Mouse (Mus musculus) ES-CJ7 (cell line): Measurements from ENCODE around the gene Syt14.

ENCODE experiments used
- DNase-seq: peaks from one replicate; pipeline ENCODE4 v3.0.0; 2011; ENCODE audit warnings: low read depth, low spot score

The Syt14 gene

GRCm38 (mm10) chr1:193035371-193036238 is at the start of gene Syt14:
Gene Syt14 (minus strand): TSS chr1:193035775.
- DNase-seq = peak; percentile 99

GRCm38 (mm10) chr1:193084016-193084415 is 48.4 kb upstream of the Syt14 start:
- DNase-seq = peak; percentile 50

GRCm38 (mm10) chr1:193083051-193083450 is 47.5 kb upstream of the Syt14 start:
- DNase-seq = no peak

- no peak for DNase-seq
These were observed 46.8 kb upstream of the Syt14 start for GRCm38 (mm10) chr1:193082311-193082921.

GRCm38 (mm10) chr1:193062618-193063017 is 27.0 kb upstream of the Syt14 start:
- no peak for DNase-seq

- no peak for DNase-seq
These were observed 24.6 kb upstream of the Syt14 start for GRCm38 (mm10) chr1:193060167-193060566.

GRCm38 (mm10) chr1:193059596-193059995 is 24.0 kb upstream of the Syt14 start:
- no peak for DNase-seq

GRCm38 (mm10) chr1:193054401-193054800 is 18.8 kb upstream of the Syt14 start:
- DNase-seq = no peak

GRCm38 (mm10) chr1:193053065-193053464 is 17.5 kb upstream of the Syt14 start:
- no peak for DNase-seq

- no peak for DNase-seq
These were observed 12.0 kb upstream of the Syt14 start for GRCm38 (mm10) chr1:193047616-193048015.

- DNase-seq = no peak
These were observed 7.3 kb upstream of the Syt14 start for GRCm38 (mm10) chr1:193042760-193043295.

- DNase-seq = peak; percentile 70
These were observed 614 bp downstream of the Syt14 start for GRCm38 (mm10) chr1:193034951-193035370.

GRCm38 (mm10) chr1:193024311-193024710 is 11.3 kb downstream of the Syt14 start:
- DNase-seq = no peak

GRCm38 (mm10) chr1:193012351-193012750 is 23.2 kb downstream of the Syt14 start:
- no peak for DNase-seq

GRCm38 (mm10) chr1:193011000-193011769 is 24.4 kb downstream of the Syt14 start:
- no peak for DNase-seq

- no peak for DNase-seq
These were observed 31.0 kb downstream of the Syt14 start for GRCm38 (mm10) chr1:193004581-193004980.

- no peak for DNase-seq
These were observed 31.6 kb downstream of the Syt14 start for GRCm38 (mm10) chr1:193003953-193004352.

- DNase-seq = no peak
These were observed 33.3 kb downstream of the Syt14 start for GRCm38 (mm10) chr1:193002307-193002706.

- DNase-seq = no peak
These were observed 34.0 kb downstream of the Syt14 start for GRCm38 (mm10) chr1:193001587-193001986.

- no peak for DNase-seq
These were observed 34.7 kb downstream of the Syt14 start for GRCm38 (mm10) chr1:193000908-193001307.

- no peak for DNase-seq
These were observed 41.2 kb downstream of the Syt14 start for GRCm38 (mm10) chr1:192994179-192994873.
